In the genomic region with DNA sequence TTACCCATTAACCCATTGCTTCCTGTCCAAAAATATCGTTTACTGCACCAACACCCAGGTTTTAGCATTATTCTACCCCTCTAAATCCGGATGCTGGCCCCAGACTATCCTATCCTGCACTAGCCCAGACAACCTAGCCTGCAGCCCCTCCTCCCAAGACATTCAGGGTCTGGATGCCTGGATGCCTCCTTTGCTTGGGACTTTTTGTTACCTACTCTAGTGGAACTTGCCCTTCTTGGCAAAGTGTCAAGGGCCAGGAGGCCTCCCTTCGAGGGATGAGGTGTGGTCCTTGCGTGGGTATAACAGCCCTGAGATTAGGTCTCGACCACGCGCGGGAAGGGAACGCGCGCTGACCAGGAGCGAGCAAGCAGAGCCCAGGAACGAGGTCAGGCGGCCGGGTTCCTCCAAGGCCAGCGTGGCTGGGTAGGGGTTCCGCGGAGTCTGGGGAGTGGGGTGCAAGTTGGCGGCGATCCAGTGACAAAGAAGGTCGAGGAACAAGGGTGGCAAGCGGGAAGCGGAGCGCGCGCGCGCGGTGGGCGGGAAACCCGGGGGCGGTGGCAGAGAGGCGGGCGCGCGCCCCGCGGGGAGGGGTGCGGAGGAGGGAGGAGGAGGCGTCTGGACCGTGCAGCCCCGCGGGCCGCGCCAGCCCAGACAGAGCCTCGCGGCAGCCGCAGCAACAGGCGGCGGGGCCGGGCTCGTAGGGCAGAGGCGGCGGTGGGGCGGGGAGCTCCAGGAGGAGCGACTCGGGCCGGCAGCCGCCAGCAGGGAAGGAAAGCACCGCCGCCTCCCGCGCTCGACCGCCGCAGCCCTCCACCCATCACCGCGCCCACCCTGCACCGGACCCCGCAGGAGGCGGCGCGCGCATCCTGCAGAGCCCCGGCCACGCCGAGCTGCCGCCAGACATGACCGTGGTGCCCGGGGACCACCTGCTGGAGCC, we compare ENCODE assay signal across 8 mouse cellular contexts. TPM values are rescaled to one million over a fixed set of nuclear protein-coding genes. Genes with fewer than 3 reads are reported as not detected.
DNase-seq lines count a peak whose midpoint lies in the region; ATAC-seq and TF ChIP-seq lines count a peak whose summit lies in the region.

A gene (plus strand): TSS at position 649 of the 937 bp plus-strand sequence.

- H3K4me2 ChIP-seq in CH12.LX (ENCODE audit: insufficient read depth, low read depth, poor library complexity, severe bottlenecking): peak within 1 kb of the TSS; percentile 52
- peak within 1 kb of the TSS; percentile 78 for H3K4me2 ChIP-seq in forebrain, embryonic 15.5 days (replicated peaks)

- in situ Hi-C loops in CH12.LX (cut with MboI; ENCODE audit: low pct_ligation_motif_present, low pct_unique_long_range_greater_than_20kb, low sequenced_read_pairs): no loop called here

- peaks cover 19% of the 10 kb centered on the region for H3K9me3 ChIP-seq in CH12.LX (replicated peaks; ENCODE audit: low read length)
- no peaks in the 10 kb centered on the region for H3K9me3 ChIP-seq in forebrain, embryonic 15.5 days

- peak within 1 kb of the TSS; percentile 37; the same call in 1 of the 2 replicates for H3K9ac ChIP-seq in CH12.LX (ENCODE audit: insufficient read depth, low read depth)
- H3K9ac ChIP-seq in forebrain, embryonic 15.5 days (replicated peaks): peak within 1 kb of the TSS; percentile 80

- peak within 1 kb of the TSS in 2 of 3 experiments; percentile 19 to 66 for H3K4me3 ChIP-seq in CH12.LX (replicated peaks in 1 of 3; ENCODE audit: low read depth in 2 of 3, low read length in 2 of 3, poor library complexity in 1 of 3)
- H3K4me3 ChIP-seq in forebrain, embryonic 15.5 days: peak within 1 kb of the TSS; percentile 67

- under 1% methylated on average over 49 of the region's 80 CpGs for WGBS in forebrain, embryonic 15.5 days

- intact Hi-C loops in heart, postnatal 25 days (cut with DNase I): no loop called here

- TF ChIP-seq CTCF in CH12.LX (conservative IDR thresholded peaks at IDR 0.05 in 1 of 2, IDR thresholded peaks at IDR 0.05 in 1 of 2; ENCODE audit: low read depth in 2 of 2, low read length in 2 of 2): no peak

- H3K4me1 ChIP-seq in CH12.LX (ENCODE audit: control insufficient read depth in 1 of 2, insufficient read depth in 2 of 2): peaks cover 2 to 30% of the 10 kb centered on the region in 2 experiments; a peak in 2 of 4 replicates
- H3K4me1 ChIP-seq in forebrain, embryonic 15.5 days: peaks cover 56% of the 10 kb centered on the region

- no peaks in the 10 kb centered on the region for H3K79me2 ChIP-seq in CH12.LX (replicated peaks; ENCODE audit: control insufficient read depth, extremely low read depth, insufficient read depth, poor library complexity, severe bottlenecking)

- TF ChIP-seq RAD21 in CH12.LX (IDR thresholded peaks at IDR 0.05; ENCODE audit: low read depth, low read length): no peak

- TF ChIP-seq POLR2A in CH12.LX (IDR thresholded peaks at IDR 0.05; ENCODE audit: low read depth, low read length): no peak

- no peak for TF ChIP-seq EP300 in CH12.LX (IDR thresholded peaks at IDR 0.05; ENCODE audit: low read length)

- no peak within 1 kb of the TSS for H3K27ac ChIP-seq in CH12.LX (ENCODE audit: insufficient read depth, low read depth)
- H3K27ac ChIP-seq in forebrain, embryonic 15.5 days (replicated peaks): peak within 1 kb of the TSS; percentile 89

- ATAC-seq in cerebellum, adult (ENCODE audit: insufficient number of reproducible peaks, low FRiP score, low TSS enrichment): peak; percentile 84
- peak; percentile 94 for ATAC-seq in forebrain, embryonic 15.5 days (replicated peaks)

- H3K36me3 ChIP-seq in CH12.LX (replicated peaks in 1 of 2; ENCODE audit: control insufficient read depth in 1 of 2, insufficient read depth in 1 of 2, low read length in 1 of 2): no peaks in the 10 kb centered on the region
- no peaks in the 10 kb centered on the region for H3K36me3 ChIP-seq in forebrain, embryonic 15.5 days

- DNase-seq in CH12.LX (ENCODE audit: extremely low read depth): no peak
- peak; percentile 37 for DNase-seq in heart, postnatal 25 days (ENCODE audit: low spot score)
- DNase-seq in layer of hippocampus, adult 9-11 months: peak; percentile 70
- DNase-seq in lung, postnatal 10 days: peak; percentile 75
- DNase-seq in ovary, postnatal 14 days (ENCODE audit: low spot score): peak; percentile 45
- DNase-seq in thymus, postnatal 14 days: peak; percentile 94

- dilution Hi-C loops in CH12.LX (cut with MboI; ENCODE audit: extremely low pct_ligation_motif_present, extremely low pct_unique_long_range_greater_than_20kb, low sequenced_read_pairs): no loop called here

- peaks cover 4% of the 10 kb centered on the region for H3K27me3 ChIP-seq in CH12.LX (replicated peaks)
- H3K27me3 ChIP-seq in forebrain, embryonic 15.5 days: no peaks in the 10 kb centered on the region

TF ChIP-seq in CH12.LX, 34 proteins besides CTCF, POLR2A, EP300 and RAD21:
- TF ChIP-seq ZKSCAN1 (IDR thresholded peaks at IDR 0.05; ENCODE audit: borderline replicate concordance, low read depth, low read length) (no peak), ELF1 (IDR thresholded peaks at IDR 0.05; ENCODE audit: low read depth, low read length) (no peak), NRF1 (IDR thresholded peaks at IDR 0.05; ENCODE audit: low read depth, low read length) (0 out of 2 replicates have a peak, but pooled peaks have one; percentile 41), TBP (conservative IDR thresholded peaks at IDR 0.05; ENCODE audit: low read depth, low read length) (no peak), SIN3A (IDR thresholded peaks at IDR 0.05; ENCODE audit: low read length) (no peak), MXI1 (IDR thresholded peaks at IDR 0.05; ENCODE audit: low read depth, low read length) (no peak), UBTF (IDR thresholded peaks at IDR 0.05; ENCODE audit: low read depth, low read length) (0 out of 2 replicates have a peak, but pooled peaks have one; percentile 46), NELFE (IDR thresholded peaks at IDR 0.05; ENCODE audit: low read depth, low read length) (no peak), CHD1 (IDR thresholded peaks at IDR 0.05; ENCODE audit: low read depth, low read length) (no peak), SMC3 (IDR thresholded peaks at IDR 0.05; ENCODE audit: low read depth, low read length) (no peak), E2F4 (IDR thresholded peaks at IDR 0.05; ENCODE audit: insufficient replicate concordance, low read depth, low read length) (no peak), JUN (IDR thresholded peaks at IDR 0.05; ENCODE audit: insufficient read depth, low read depth, low read length) (no peak)
TF ChIP-seq in CH12.LX: peak in this region for 2.

RNA-seq across cellular contexts. Expression of the gene that starts here (rescaled TPM):
- total RNA-seq in CH12.LX (2012; rRNA removed) (0.84 and 0.85 TPM in 2 replicates), CH12.LX (2014; rRNA removed) (not detected in 2 replicates)
- polyA plus RNA-seq in CH12.LX (2012; ENCODE audit: insufficient read length, low read depth): not detected in 2 replicates
- 21.8 and 21.9 TPM in 2 replicates for polyA plus RNA-seq in forebrain, embryonic 15.5 days (2015; fragmentation: Nextera tagmentation; extraction: Ambion mirVana)
- under 1 TPM; 0.36 to 0.47 TPM for total RNA-seq in heart, postnatal 25 days (2021)

Comparison
In these comparisons a context has a peak if more than half of its experiments do, and no peak if none do; other contexts are left out.
1. RNA of the gene that starts here (polyA plus RNA-seq): 21.8 to 21.9 TPM in forebrain, embryonic 15.5 days; not detected in CH12.LX; every median in the first group is over 10 times any median in the second.
2. Peak in DNase-seq in heart, postnatal 25 days; RNA of the gene not detected or under 1 TPM.